Mouse (Mus musculus) urinary bladder, postnatal 36 days (tissue): ENCODE data around the gene Chchd6.

Source experiments
- DNase-seq, 2 experiments: peaks; one replicate each; pipeline ENCODE4 v3.0.0; 2022; ENCODE audit warnings: low spot score in 2 of 2, mixed read lengths in 1 of 2

Chchd6 gene

DNA sequence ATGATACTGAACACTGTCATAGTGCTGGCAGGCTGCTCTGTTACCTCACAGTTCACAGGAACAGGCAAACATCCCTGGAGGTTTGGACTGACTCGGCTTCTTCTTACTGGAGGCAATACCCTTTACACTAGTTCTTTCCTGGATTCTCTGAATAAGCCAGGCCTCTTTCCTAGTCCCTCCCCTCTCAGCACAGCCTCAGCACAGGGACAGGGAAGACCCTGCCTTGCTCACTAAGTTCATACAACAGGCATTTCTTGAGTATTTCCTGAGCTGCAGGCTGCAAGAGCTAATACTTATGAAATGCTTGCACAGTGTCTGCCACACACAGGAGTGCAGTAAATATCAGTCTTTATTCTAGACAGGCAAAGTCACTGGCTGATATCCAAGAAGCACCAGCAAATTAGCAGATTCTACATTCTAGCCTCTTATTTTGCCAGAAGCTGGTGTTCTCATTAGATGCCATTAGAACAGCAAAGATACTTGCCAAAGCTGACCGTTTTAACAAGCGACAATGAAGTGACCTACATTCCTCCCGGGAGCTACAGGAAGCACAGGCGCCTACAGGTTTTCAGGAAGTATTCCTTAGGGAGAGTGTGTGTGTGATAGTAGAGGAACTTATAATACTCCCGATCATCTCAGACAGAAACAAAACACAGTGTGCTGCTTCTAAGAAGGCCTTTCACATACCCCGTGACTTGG, 142.3 kb downstream of the Chchd6 start:
- peak in 1 of 2 experiments; percentile 17 for DNase-seq

DNA sequence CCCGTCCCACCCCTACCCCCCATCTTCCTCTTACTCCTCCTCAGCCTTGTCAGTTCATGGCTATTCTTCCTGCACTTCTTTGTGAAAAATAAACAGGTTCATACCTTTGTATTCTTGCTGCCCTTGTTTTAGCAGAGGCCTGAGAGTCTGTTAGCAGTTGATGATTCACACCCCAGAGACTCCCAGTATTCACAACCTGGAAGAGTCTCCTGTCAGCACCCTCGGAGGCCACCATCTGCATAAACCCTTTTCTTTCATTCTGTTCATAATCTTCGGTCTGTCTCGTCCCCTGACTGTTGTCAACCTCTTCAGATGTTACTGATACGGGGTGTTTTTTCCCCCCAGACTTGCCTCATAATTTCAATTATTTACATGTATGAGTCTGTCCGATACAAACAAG, 143.1 kb downstream of the Chchd6 start:
- DNase-seq: no peak

GRCm38 (mm10) chr6:89448736-89449135, 146.7 kb downstream of the Chchd6 start:
- DNase-seq: no peak

DNA sequence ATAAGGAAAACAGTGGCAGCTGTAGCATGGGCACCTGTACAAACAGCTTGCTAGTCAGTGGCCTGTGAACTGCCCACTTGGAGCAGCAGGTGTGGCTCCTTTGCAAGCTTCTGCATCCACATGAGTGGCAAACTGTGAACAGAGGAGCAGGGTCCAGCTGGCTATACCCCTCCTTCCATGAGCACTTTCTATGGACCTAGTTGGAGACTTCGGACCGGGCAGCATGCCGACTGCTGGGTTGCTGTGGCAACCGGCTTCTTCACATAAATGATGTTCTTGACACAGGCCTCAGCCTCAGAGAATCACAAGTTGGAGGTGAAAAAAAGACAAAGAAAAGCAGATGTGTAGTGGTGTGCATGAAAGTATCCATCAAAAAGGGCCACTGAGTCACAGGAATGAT, 154.8 kb downstream of the Chchd6 start:
- no peak for DNase-seq

GRCm38 (mm10) chr6:89431920-89432482, 163.5 kb downstream of the Chchd6 start:
- no peak for DNase-seq

- DNase-seq: no peak
Measured at GRCm38 (mm10) chr6:89430749-89431148, 164.7 kb downstream of the Chchd6 start.

GRCm38 (mm10) chr6:89428661-89429375, 166.6 kb downstream of the Chchd6 start:
- DNase-seq: no peak

- no peak for DNase-seq
Measured at GRCm38 (mm10) chr6:89424461-89424860, 171.0 kb downstream of the Chchd6 start.

GRCm38 (mm10) chr6:89422621-89423020, 172.8 kb downstream of the Chchd6 start:
- peak in 1 of 2 experiments; percentile 14 for DNase-seq

DNA sequence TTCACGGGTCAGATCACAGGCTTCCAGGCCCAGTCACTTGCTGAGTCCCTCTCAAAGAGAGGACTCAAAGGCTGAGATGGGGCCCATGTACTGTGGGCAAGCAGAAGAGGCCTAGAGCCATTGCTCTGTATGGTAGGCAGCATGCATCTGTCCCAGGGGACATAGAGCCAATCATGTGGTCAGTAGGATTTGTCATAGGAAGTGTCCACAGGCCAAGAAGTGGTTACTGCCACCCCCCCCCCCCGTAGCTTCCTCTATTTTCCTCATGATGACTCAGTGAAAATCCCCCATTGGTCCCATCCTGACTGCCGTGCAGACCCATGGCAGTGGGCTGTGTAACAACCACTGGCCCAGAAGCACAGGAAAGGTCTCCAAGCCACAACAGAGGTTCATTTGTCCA, 173.5 kb downstream of the Chchd6 start:
- DNase-seq: no peak

- no peak for DNase-seq
Measured at GRCm38 (mm10) chr6:89421503-89421902, 173.9 kb downstream of the Chchd6 start.

DNA sequence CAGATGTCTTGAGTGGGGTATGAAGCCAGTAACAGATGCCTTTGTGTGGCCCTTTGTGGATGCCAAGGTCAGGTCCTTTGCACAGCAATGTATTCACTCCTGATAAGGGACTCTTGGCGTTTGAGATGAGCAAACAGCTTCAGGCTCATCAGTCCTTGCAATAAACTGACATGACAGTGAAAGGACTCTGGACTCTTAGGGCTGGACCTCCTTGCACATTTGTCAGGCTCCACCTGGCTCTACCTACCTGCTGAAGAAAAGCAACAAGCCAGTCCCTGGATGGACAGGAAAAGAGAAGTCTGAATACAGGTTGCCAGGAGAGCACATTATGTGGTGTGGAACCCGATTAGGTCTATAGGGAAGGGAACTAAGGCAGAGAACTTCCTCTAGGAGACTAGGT, 174.7 kb downstream of the Chchd6 start:
- no peak for DNase-seq

DNA sequence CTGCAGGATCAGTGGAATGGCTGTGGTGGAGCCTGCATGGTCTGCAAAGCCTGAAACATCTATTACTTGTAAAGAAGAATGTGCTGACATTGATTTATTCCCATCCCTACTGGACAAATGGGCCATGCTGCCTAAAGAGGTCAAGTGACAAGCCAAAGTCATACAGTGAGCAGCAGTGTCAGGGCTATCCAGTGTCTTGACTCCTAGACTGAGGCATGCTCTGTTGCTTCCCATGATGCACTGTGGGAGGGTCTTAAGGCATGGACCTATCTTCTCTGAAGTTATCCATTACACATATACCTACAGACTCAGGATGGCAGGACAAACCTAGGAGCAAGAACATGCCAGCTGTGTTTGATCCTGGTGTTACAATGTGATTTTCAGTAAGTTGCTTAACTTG, 175.3 kb downstream of the Chchd6 start:
- DNase-seq: no peak

DNA sequence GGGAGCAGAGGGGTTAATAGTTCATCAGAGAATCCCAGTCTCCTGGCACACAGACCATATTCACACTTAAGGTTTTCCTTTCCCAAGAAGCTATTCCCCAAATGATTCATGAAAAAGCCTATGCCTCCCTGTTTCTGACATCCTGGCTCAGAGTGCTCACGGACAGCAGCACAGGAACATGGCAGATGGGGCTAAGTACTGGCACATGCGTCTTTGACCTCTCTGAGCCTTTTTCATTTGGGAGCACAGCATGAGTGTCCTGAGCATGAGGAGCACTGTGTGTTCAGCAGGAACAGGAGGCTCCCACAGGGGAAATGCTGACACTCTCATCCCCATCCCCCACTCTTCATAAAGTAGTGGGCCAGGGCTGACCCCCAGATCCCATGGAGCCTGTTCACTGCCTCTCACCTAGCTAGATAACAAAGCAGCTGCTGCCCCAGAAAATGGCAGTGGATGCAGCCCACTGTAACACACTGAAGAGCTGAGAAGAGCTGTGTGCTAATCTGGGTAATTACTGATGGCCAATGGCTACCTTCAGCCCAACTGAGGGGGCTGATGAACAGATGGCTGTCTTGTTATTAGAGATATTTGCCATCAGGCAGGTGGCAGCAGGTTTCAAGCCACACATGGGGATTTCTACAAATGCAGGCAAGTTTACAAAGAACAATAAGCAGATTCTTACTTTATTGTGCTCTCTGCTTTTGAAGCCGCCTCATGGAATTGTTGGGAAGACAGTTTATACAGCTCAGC, 176.2 kb downstream of the Chchd6 start:
- no peak for DNase-seq

GRCm38 (mm10) chr6:89416030-89416595, 179.3 kb downstream of the Chchd6 start:
- no peak for DNase-seq

GRCm38 (mm10) chr6:89415091-89415490, 180.4 kb downstream of the Chchd6 start:
- DNase-seq: no peak

GRCm38 (mm10) chr6:89414126-89414525, 181.3 kb downstream of the Chchd6 start:
- DNase-seq: no peak

- no peak for DNase-seq
Measured at GRCm38 (mm10) chr6:89413481-89413884, 182.0 kb downstream of the Chchd6 start.

DNA sequence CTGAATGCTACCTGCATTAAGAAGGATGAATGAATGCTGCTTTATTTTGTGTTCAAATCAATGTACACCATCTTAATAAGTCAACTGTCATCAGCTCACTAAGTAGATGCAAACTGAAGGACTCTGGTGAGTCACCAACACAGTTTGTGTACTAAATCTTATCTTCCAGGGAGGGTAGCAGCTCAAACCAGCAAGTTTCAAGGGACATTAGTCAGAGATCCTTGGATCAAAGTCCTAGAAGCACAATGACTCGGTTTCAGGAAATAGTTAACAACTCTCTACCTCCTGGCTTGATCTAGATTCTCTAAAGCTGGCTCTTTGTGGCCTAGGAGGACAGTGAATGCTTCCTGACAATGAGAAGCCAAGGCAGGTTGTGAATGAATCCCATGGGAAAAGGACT, 182.9 kb downstream of the Chchd6 start:
- DNase-seq: no peak

DNA sequence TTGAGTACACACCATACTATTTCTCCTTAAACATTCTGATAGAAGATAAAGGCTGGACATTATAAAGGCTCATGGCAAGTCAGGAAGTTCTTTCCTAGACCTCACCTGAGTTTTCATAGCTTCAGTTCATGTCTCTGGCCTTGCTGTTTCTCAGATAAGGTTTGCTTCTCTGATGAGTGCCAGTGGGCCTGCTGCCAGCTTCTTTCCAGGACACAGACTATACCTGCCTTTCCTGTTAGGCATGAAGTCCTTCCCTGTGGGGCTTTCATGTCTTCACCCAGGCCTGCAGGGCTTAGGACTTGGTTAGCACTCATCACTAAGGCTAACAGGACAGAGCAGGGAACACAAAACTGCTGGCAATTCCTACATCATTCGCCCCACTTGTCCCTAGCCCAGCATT, 186.4 kb downstream of the Chchd6 start:
- no peak for DNase-seq

- no peak for DNase-seq
Measured at GRCm38 (mm10) chr6:89408259-89408658, 187.2 kb downstream of the Chchd6 start.
